Mouse (Mus musculus) forebrain, embryonic 16.5 days (tissue): Measurements from ENCODE around the gene Gpr108. TPM values are rescaled to one million over a fixed set of nuclear protein-coding genes. Genes with fewer than 3 reads are reported as not detected.

ENCODE experiments used
- ATAC-seq: fragments of 200-750 bp; cut with Nextera tagmentation; 2 replicates; pipeline ENCODE4 v1.8.0; 2017; ENCODE audit warnings: mild to moderate bottlenecking, moderate library complexity
- H3K27ac ChIP-seq: fragments of 300-500 bp; sonication (generic); 2 replicates; pipeline ENCODE4 v1.5.1; 2014; ENCODE audit warnings: low read length, control low read depth
- H3K27me3 ChIP-seq: fragments of 300-500 bp; sonication (generic); replicated peaks from 2 replicates; pipeline ENCODE4 v1.6.1; 2014; ENCODE audit warnings: low read length; ENCODE audit not compliant: control insufficient read depth, insufficient read depth
- H3K36me3 ChIP-seq: fragments of 300-500 bp; sonication (generic); 2 replicates; pipeline ENCODE4 v1.6.1; 2014; ENCODE audit not compliant: control insufficient read depth, insufficient read depth
- H3K4me1 ChIP-seq: fragments of 300-500 bp; sonication (generic); replicated peaks from 2 replicates; pipeline ENCODE4 v1.6.1; 2014; ENCODE audit warnings: low read length; ENCODE audit not compliant: control insufficient read depth, insufficient read depth
- H3K4me2 ChIP-seq: fragments of 300-500 bp; sonication (generic); 2 replicates; pipeline ENCODE4 v1.6.1; 2014; ENCODE audit warnings: mild to moderate bottlenecking, low read length, control low read depth
- H3K4me3 ChIP-seq: fragments of 300-500 bp; sonication (generic); replicated peaks from 2 replicates; pipeline ENCODE4 v1.5.1; 2014; ENCODE audit warnings: mild to moderate bottlenecking, low read length, control low read depth
- H3K9ac ChIP-seq: fragments of 300-500 bp; sonication (generic); replicated peaks from 2 replicates; pipeline ENCODE4 v1.6.1; 2014; ENCODE audit warnings: low read depth, low read length, control low read depth
- H3K9me3 ChIP-seq: fragments of 300-500 bp; sonication (generic); 2 replicates; pipeline ENCODE4 v1.6.1; 2016; ENCODE audit warnings: low read length; ENCODE audit not compliant: control insufficient read depth
- WGBS: fragments of 180-500 bp; shearing (Covaris S2); extraction: QIAGEN DNeasy Blood & Tissue Kit; methylation state at CpG from one replicate; pipeline ENCODE4 v1.1.7; 2014; 5-methylcytosine and 5-hydroxymethylcytosine counted together
- polyA plus RNA-seq: library from polyadenylated mRNA; unstranded; fragments of >200 nt; fragmentation: Nextera tagmentation; extraction: Ambion mirVana; gene quantifications from 2 replicates; pipeline ENCODE4 v1.2.1, GENCODE M21; 2015

The Gpr108 gene
- polyA plus RNA-seq, 1 experiment from 2014 or later = 18.2 TPM

DNA sequence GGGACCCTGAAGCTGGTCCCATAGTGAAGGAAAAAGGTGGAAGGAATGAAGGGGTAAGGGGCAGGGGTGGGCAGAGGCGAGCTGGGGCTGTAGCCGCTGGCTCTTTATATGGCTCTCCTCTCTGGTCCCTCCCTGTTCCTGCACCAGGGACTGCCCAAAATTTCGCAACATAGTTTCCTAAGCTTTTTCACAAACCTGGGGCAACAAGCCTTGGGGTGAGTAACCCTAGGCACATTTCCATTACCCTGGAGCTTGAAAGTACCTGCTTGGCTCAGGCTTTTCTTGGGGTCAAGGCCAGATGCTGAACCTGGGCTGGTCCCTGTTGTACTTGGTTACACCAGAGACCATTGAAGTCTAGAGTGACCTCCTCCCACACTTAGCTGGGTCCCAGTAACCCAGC is 20.2 kb downstream of the Gpr108 start, which contains the start of gene C3:
TSS of gene C3 (minus strand) at position 123 of the 400 bp plus-strand sequence.
- WGBS = 86% methylated on average over 3 of the region's 3 CpGs
- Histone ChIP-seq H3K27ac (no peak within 1 kb of the TSS), H3K9ac (no peak within 1 kb of the TSS), H3K4me3 (no peak within 1 kb of the TSS), H3K36me3 (no peaks in the 10 kb centered on the region), H3K4me1 (no peaks in the 10 kb centered on the region), H3K4me2 (no peak within 1 kb of the TSS), H3K27me3 (no peaks in the 10 kb centered on the region), H3K9me3 (no peaks in the 10 kb centered on the region)
- ATAC-seq = no peak

- no peaks in the 10 kb centered on the region for H3K9me3 ChIP-seq
- H3K36me3 ChIP-seq = no peaks in the 10 kb centered on the region
- no peak overlapping the region for H3K27ac ChIP-seq
- no peak for ATAC-seq
- no peaks in the 10 kb centered on the region for H3K4me1 ChIP-seq
- no peak overlapping the region for H3K9ac ChIP-seq
- 95% methylated on average over 2 of the region's 2 CpGs for WGBS
- no peaks in the 10 kb centered on the region for H3K27me3 ChIP-seq
- no peak overlapping the region for H3K4me3 ChIP-seq
- no peak overlapping the region for H3K4me2 ChIP-seq
These were observed 20.8 kb downstream of the Gpr108 start for GRCm38 (mm10) chr17:57227468-57227867.

DNA sequence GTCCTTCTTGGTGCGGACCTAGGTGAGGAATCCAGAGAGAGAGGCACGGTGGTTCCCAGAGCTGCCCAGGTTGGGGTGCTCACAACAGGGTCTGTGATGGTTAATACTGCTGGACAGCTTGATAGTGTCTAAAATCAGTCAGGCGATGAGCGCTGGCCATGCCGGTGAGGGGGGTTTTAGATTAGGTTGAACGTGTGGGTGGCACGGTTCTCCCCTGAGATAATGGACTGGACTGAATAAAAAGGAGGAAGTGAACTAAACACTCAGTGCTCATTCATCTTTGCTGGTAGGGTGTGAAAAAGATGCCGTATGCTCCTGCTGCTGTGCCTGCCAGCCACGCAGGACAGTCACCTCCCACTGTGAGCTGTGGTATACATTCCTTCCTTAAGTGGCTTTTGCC is 24.9 kb downstream of the Gpr108 start:
- H3K27me3 ChIP-seq = no peaks in the 10 kb centered on the region
- no peaks in the 10 kb centered on the region for H3K36me3 ChIP-seq
- H3K9ac ChIP-seq = no peak overlapping the region
- H3K27ac ChIP-seq = no peak overlapping the region
- no peak overlapping the region for H3K4me2 ChIP-seq
- no peak for ATAC-seq
- WGBS = 74% methylated on average over 9 of the region's 9 CpGs
- H3K9me3 ChIP-seq = no peaks in the 10 kb centered on the region
- H3K4me3 ChIP-seq = no peak overlapping the region
- H3K4me1 ChIP-seq = no peaks in the 10 kb centered on the region

DNA sequence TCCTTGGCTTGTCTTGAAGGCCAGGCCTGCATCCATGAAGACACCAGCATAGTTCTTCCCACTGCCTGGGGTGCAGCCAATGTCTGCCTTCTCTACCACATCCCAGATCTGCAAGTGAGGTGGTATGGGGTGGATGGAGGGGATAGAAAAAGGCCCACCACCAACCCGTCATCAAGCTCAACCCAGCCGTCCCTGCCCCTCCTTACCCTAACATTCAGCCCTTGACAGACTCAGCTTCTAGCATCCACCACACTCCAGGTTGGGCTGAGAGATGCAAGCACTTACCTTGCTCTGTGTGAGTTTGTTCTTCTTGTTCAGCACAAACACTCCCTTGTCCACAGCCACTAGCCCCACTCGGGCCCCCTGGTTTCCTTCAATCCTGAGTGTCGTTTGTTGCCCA is 26.3 kb downstream of the Gpr108 start:
- Histone ChIP-seq H3K9me3 (no peaks in the 10 kb centered on the region), H3K27me3 (no peaks in the 10 kb centered on the region), H3K4me2 (no peak overlapping the region), H3K9ac (no peak overlapping the region), H3K27ac (no peak overlapping the region), H3K4me3 (no peak overlapping the region), H3K4me1 (no peaks in the 10 kb centered on the region), H3K36me3 (no peaks in the 10 kb centered on the region)
- ATAC-seq = no peak
- WGBS = 82% methylated on average over 4 of the region's 4 CpGs

- H3K27ac ChIP-seq = no peak overlapping the region
- no peak for ATAC-seq
- no peak overlapping the region for H3K4me2 ChIP-seq
- WGBS = 12% methylated on average over 3 of the region's 3 CpGs
- H3K27me3 ChIP-seq = no peaks in the 10 kb centered on the region
- H3K9ac ChIP-seq = no peak overlapping the region
- H3K4me3 ChIP-seq = no peak overlapping the region
- H3K4me1 ChIP-seq = no peaks in the 10 kb centered on the region
- no peaks in the 10 kb centered on the region for H3K36me3 ChIP-seq
- H3K9me3 ChIP-seq = no peaks in the 10 kb centered on the region
These were observed 28.4 kb downstream of the Gpr108 start for GRCm38 (mm10) chr17:57219884-57220207.

DNA sequence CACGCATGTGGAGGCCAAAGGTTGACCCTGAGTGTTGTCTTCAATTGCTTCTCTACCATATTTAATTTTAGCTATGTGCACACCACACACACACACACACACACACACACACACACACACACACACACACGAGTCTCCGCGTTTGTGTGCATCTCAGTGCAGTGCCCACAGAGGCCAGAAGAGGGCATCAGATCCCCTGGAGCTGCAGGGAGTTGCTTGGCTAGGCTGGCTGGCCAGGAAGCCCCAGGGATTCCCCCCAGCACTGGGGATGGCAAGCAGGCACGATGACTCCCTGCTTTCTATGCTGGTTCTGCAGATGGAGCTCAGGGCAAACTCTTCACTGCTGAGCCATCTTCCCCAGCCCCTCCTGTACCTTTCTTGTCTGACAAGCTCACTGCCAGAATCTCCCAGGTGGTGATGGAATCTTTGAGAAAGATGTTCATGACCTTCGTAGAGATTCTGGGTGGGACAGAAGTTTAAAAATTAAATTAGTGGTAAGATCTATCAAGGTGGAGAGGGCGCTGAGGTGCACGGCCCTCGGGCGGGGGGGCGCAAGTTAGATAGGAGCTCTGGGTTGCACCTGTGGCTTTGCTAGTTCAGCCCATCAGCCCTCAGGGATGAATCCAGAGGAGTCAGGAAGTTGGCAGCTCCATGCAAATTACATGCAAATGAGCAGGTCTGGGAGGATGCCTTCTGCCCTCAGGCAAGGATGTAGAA is 28.9 kb downstream of the Gpr108 start:
- no peak overlapping the region for H3K27ac ChIP-seq
- H3K4me2 ChIP-seq = no peak overlapping the region
- no peak overlapping the region for H3K9ac ChIP-seq
- H3K36me3 ChIP-seq = no peaks in the 10 kb centered on the region
- H3K27me3 ChIP-seq = no peaks in the 10 kb centered on the region
- no peaks in the 10 kb centered on the region for H3K9me3 ChIP-seq
- no peaks in the 10 kb centered on the region for H3K4me1 ChIP-seq
- 17% methylated on average over 10 of the region's 11 CpGs for WGBS
- 0 out of 2 replicates have a peak, but pooled peaks have one; percentile 19 for ATAC-seq
- H3K4me3 ChIP-seq = no peak overlapping the region

- Histone ChIP-seq H3K9ac (no peak overlapping the region), H3K27ac (no peak overlapping the region), H3K4me3 (no peak overlapping the region), H3K27me3 (no peaks in the 10 kb centered on the region), H3K9me3 (no peaks in the 10 kb centered on the region), H3K4me1 (no peaks in the 10 kb centered on the region), H3K36me3 (no peaks in the 10 kb centered on the region), H3K4me2 (no peak overlapping the region)
- no peak for ATAC-seq
- 76% methylated on average over 12 of the region's 12 CpGs for WGBS
These were observed 29.8 kb downstream of the Gpr108 start for GRCm38 (mm10) chr17:57218335-57218900.

GRCm38 (mm10) chr17:57214676-57215387 is 33.4 kb downstream of the Gpr108 start:
- no peaks in the 10 kb centered on the region for H3K4me1 ChIP-seq
- ATAC-seq = peak; percentile 81
- 51% methylated on average over 13 of the region's 13 CpGs for WGBS
- no peak overlapping the region; the same call in 1 of the 2 replicates for H3K9ac ChIP-seq
- H3K27me3 ChIP-seq = no peaks in the 10 kb centered on the region
- H3K9me3 ChIP-seq = no peaks in the 10 kb centered on the region
- H3K4me3 ChIP-seq = no peak overlapping the region
- no peaks in the 10 kb centered on the region for H3K36me3 ChIP-seq
- H3K4me2 ChIP-seq = 0 out of 2 replicates have a peak overlapping the region, but pooled peaks have one; percentile 16
- no peak overlapping the region for H3K27ac ChIP-seq

GRCm38 (mm10) chr17:57211501-57211900 is 36.7 kb downstream of the Gpr108 start:
- Histone ChIP-seq H3K27ac (no peak overlapping the region), H3K27me3 (no peaks in the 10 kb centered on the region), H3K4me3 (no peak overlapping the region), H3K36me3 (no peaks in the 10 kb centered on the region), H3K4me2 (no peak overlapping the region), H3K4me1 (no peaks in the 10 kb centered on the region), H3K9ac (no peak overlapping the region), H3K9me3 (no peaks in the 10 kb centered on the region)
- ATAC-seq = no peak
- WGBS = 69% methylated on average over 9 of the region's 9 CpGs
